Mouse (Mus musculus): ENCODE data around the gene Aco2. TPM values are rescaled to one million over a fixed set of nuclear protein-coding genes. Genes with fewer than 3 reads are reported as not detected.
"Not testable (repeated sequence)": the region's sequence is repeated elsewhere in the genome, so short reads cannot be mapped to it uniquely, and the experiment has no call there.

Gene Aco2
- polyA plus RNA-seq, 1 experiment from 2014 or later, result 193 TPM

DNA sequence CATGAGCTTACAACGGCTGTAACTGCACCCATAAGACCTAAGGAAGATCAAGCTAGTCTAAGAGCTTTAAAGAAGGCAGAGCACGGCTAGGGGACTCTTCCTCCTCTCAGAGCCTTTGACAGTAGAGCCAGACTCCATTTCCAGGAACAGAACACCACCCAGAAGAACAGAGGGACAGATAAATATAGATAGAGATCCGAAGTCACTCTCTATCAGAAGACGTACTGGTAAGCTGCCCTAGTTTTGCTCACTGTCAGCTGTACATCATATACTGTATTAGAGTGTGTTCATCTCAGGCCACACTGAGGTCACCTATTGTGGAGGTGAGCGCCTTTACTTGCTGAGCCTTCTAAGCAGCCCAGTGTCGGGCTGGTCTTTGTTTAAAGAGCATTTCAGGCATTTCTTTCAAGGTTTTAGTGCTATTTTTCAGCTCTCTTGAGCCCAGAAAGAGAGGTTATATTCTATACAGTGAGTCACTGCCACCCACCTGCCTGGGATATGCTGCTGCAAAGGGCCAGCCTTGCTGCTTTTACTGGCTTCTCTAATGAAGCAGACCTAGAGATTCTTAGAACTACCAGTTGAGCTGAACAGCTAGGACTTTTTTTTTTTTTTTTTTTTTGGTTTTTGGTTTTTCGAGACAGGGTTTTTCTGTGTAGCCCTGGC lies 19.2 kb downstream of the Aco2 start:
- Histone ChIP-seq H3K36me3 (peaks cover 64% of the 10 kb centered on the region), H3K9me3 (replicated peaks) (no peaks in the 10 kb centered on the region), H3K27me3 (no peaks in the 10 kb centered on the region), H3K4me1 (no peaks in the 10 kb centered on the region), H3K9ac (no peak overlapping the region), H3K4me3 (no peak overlapping the region), H3K27ac (no peak overlapping the region), H3K4me2 (replicated peaks) (no peak overlapping the region)
- 94% methylated on average over 7 of the region's 7 CpGs for WGBS
- ATAC-seq (ENCODE audit: low FRiP score), result no peak

DNA sequence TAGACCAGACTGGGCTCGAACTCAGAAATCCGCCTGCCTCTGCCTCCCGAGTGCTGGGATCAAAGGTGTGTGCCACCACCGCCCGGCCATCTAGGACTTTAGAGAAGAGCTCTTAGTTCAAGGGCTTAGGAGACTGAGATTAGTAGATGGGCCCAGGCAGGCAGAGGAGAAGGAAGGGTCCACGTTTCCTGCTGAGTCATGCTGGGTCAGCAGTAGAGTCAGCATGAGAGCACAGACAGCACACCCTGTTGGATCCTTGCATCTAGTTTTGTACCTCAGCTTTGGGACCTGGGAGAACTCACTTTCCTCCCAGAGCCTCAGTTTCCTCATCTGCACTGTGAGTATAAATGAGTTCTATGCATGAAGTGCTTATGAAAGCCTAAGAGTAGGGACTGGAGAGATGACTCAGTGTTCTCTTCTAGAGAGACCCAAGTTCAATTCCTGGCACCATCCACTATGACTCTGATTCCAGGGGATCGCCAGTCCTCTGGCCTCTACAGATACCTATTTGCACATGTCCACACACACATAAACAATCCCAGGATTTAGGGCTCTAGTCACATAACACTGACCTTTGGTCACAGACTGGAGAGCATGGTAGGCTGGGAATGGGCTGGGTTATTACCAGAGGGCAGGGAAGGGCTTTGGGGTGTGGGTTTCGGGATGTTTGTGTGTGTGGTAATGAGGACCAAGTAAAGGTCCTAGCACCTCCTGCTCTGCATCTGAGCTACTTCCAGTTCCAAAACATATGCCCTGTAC lies 19.9 kb downstream of the Aco2 start:
- Histone ChIP-seq H3K36me3 (peaks cover 71% of the 10 kb centered on the region), H3K4me1 (no peaks in the 10 kb centered on the region), H3K27ac (no peak overlapping the region), H3K4me3 (no peak overlapping the region), H3K9ac (no peak overlapping the region), H3K4me2 (replicated peaks) (no peak overlapping the region), H3K27me3 (no peaks in the 10 kb centered on the region), H3K9me3 (replicated peaks) (no peaks in the 10 kb centered on the region)
- ATAC-seq (ENCODE audit: low FRiP score), result no peak
- WGBS, result 92% methylated on average over 8 of the region's 8 CpGs

DNA sequence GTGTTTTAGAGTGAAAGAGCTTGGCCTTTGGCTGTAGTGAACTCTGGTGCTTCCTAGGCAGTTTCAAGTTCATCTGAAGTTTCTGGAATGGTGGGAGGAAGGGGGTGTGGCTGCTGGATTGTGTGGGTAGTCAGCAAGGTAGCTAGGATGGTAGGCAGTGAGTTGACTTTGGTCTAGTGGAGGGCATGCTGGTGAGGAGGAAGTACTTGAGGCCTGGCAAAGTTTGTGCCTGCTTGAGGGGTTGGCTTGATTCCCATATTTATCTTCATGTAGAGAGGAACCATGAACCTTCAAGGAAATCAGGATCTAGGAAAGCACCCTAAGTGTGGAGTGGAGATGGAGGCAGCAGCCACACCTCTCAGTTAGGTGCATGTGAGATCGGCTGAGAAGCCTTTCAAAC lies 21.9 kb downstream of the Aco2 start:
- Histone ChIP-seq H3K4me1 (no peaks in the 10 kb centered on the region), H3K4me3 (no peak overlapping the region), H3K4me2 (replicated peaks) (no peak overlapping the region), H3K9ac (no peak overlapping the region), H3K27ac (no peak overlapping the region), H3K9me3 (replicated peaks) (no peaks in the 10 kb centered on the region), H3K27me3 (no peaks in the 10 kb centered on the region), H3K36me3 (peaks cover 82% of the 10 kb centered on the region)
- no peak for ATAC-seq (ENCODE audit: low FRiP score)
- 76% methylated on average over 1 of the region's 1 CpGs for WGBS

DNA sequence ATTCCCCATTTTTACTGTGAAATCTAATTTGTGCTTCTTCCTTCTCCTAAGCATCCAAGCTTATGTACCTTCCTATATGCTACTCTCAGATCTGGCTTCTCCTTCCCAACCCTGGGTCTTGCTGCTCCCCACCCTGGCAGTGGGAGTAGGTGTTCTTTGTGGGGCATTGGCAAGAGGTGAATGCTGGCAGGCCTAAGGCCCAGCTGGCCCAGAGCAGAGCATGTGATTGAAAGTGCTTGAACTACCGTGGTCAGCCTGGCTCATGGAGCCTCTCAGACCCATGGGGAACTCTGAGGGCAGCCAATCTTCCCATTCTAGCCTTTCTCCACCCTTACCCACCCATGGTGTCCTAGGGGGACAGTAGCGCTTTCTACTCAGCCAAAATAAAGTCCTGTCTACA lies 24.3 kb downstream of the Aco2 start:
- H3K4me1 ChIP-seq, result no peaks in the 10 kb centered on the region
- no peaks in the 10 kb centered on the region for H3K27me3 ChIP-seq
- H3K36me3 ChIP-seq, result peaks cover 80% of the 10 kb centered on the region
- no peak overlapping the region for H3K27ac ChIP-seq
- no peak overlapping the region for H3K9ac ChIP-seq
- H3K9me3 ChIP-seq (replicated peaks), result no peaks in the 10 kb centered on the region
- ATAC-seq (ENCODE audit: low FRiP score), result no peak
- 95% methylated on average over 2 of the region's 2 CpGs for WGBS
- no peak overlapping the region for H3K4me3 ChIP-seq
- H3K4me2 ChIP-seq (replicated peaks), result no peak overlapping the region

DNA sequence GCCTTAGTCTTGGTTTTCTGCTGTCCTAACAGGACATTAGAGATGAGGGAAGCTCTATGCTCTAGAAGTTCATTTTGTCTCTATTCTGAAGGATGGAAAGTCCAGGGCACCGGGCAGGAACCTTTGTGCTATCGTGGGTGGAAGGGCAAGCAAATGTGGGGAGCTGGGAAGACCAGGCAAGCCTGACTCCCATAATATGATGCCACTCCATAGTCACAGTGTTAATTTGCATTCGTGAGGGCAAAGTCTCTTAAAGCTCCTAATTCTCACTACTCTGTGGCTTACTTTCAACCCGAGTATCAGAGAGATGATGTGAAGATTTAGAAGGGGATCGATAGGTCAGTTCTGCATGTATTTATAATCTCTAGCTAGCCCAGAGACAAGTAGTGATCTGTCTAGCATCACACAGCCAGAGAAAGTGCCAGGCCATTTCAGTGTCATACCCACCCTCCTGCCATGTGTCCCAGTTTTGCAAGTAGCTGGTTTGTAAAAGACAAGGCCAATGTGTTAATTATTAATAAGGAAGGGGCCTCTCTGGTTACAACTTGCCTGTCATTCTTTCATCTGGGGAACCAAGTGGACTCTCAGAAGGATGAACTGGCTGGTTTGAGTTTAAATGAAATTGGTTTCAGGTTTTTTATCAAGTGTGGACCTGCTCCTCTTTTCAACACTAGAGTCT lies 25.6 kb downstream of the Aco2 start:
- no peak overlapping the region for H3K27ac ChIP-seq
- no peak for ATAC-seq (ENCODE audit: low FRiP score)
- WGBS, result 94% methylated on average over 5 of the region's 5 CpGs
- H3K36me3 ChIP-seq, result peaks cover 81% of the 10 kb centered on the region
- no peaks in the 10 kb centered on the region for H3K4me1 ChIP-seq
- H3K27me3 ChIP-seq, result no peaks in the 10 kb centered on the region
- H3K9me3 ChIP-seq (replicated peaks), result no peaks in the 10 kb centered on the region
- no peak overlapping the region for H3K9ac ChIP-seq
- H3K4me2 ChIP-seq (replicated peaks), result no peak overlapping the region
- H3K4me3 ChIP-seq, result no peak overlapping the region

DNA sequence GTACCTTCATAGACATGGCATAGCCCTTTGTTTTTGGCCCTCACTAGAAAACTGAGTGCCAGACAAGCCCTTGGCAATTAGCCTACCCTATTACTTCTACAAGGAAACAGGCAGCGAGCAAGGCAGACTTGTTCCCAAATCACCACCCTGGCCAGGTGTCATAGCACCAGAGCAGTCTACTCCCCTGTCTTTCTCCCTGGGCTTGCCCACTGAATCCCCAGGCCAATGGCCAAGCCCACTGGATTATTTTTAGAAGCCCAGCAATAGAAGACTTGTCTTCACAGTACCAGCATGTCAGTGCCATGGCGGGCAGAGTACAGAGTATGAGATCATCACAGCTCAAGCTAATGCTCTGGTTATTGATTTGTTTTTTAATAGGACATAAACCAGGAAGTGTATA lies 26.6 kb downstream of the Aco2 start:
- peaks cover 84% of the 10 kb centered on the region for H3K36me3 ChIP-seq
- WGBS, result 91% methylated on average over 2 of the region's 2 CpGs
- no peak overlapping the region for H3K9ac ChIP-seq
- no peaks in the 10 kb centered on the region for H3K4me1 ChIP-seq
- H3K9me3 ChIP-seq (replicated peaks), result no peaks in the 10 kb centered on the region
- no peak for ATAC-seq (ENCODE audit: low FRiP score)
- H3K4me3 ChIP-seq, result no peak overlapping the region
- H3K4me2 ChIP-seq (replicated peaks), result no peak overlapping the region
- H3K27ac ChIP-seq, result no peak overlapping the region
- H3K27me3 ChIP-seq, result no peaks in the 10 kb centered on the region

DNA sequence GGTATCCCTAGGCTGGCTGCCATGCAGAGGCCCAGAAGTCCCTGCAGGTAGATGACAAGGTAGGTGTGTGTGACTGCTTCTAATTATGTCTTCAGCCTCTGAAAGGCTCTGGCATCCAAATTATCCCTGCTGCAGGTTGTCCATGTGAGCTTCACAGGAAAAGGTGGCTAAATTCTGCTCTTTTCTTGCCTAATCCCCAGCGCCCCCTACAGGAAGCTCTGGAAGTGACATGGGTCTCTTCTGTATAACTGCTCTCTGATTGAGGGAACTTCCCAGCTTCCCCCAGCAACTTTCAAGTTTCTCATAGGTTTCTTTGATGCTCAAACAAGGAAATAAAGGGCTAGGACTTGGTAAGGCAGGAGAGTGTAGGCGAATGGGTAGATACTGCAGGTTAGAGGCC lies 32.8 kb downstream of the Aco2 start:
- WGBS, result 32% methylated on average over 2 of the region's 2 CpGs
- no peaks in the 10 kb centered on the region for H3K4me1 ChIP-seq

DNA sequence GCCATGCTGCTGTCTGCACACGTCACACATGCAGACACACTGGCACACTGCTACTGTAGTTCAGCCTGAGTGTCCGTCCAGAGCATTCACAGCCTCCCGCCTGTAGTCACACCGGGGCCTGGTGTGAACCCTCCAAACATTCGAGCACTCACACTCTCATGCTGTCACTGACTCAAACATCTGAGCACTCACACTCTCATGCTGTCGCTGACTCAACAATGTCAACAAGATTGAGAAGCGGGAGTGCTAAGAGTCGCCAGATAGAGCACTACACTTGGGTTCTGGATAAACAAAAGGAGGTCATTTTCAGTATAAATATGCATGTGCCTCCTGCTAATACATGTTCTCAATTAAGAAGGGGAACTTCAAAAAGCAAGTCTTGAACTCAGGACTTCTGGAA lies 35.8 kb downstream of the Aco2 start:
- Histone ChIP-seq H3K4me2 (replicated peaks) (no peak overlapping the region), H3K9me3 (replicated peaks) (no peaks in the 10 kb centered on the region), H3K9ac (no peak overlapping the region), H3K27me3 (no peaks in the 10 kb centered on the region), H3K36me3 (peaks cover 90% of the 10 kb centered on the region), H3K27ac (no peak overlapping the region), H3K4me1 (no peaks in the 10 kb centered on the region), H3K4me3 (no peak overlapping the region)
- WGBS, result 94% methylated on average over 8 of the region's 8 CpGs
- ATAC-seq (ENCODE audit: low FRiP score), result no peak

More for the DNA sequence above, 32.8 kb downstream of the Aco2 start:
- no peak for ATAC-seq (ENCODE audit: low FRiP score)
- Histone ChIP-seq H3K4me3 (no peak overlapping the region), H3K9ac (no peak overlapping the region), H3K27me3 (no peaks in the 10 kb centered on the region), H3K27ac (no peak overlapping the region), H3K9me3 (replicated peaks) (no peaks in the 10 kb centered on the region), H3K36me3 (peaks cover 89% of the 10 kb centered on the region), H3K4me2 (replicated peaks) (no peak overlapping the region)

DNA sequence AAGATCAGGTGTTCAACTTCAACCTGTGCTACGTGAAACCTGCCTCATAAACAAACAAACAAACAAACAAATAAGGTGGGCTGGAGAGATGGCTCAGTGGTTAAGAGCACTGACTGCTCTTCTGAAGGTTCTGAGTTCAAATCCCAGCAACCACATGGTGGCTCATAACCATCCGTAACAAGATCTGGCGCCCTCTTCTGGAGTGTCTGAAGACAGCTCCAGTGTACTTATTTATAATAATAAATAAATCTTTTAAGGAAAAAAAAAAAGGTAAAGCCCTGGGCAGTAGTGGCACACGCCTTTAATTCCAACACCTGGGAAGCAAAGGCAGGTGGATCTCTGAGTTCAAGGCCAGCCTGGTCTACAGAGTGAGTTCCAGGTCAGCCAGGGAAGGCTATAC lies 36.7 kb downstream of the Aco2 start:
- H3K9me3 ChIP-seq (replicated peaks); H3K4me3 ChIP-seq; ATAC-seq (ENCODE audit: low FRiP score); H3K27me3 ChIP-seq; H3K27ac ChIP-seq; H3K4me2 ChIP-seq (replicated peaks); H3K9ac ChIP-seq; H3K4me1 ChIP-seq: not testable (repeated sequence)
- H3K36me3 ChIP-seq, result peaks cover 90% of the 10 kb centered on the region
- 90% methylated on average over 4 of the region's 4 CpGs for WGBS

DNA sequence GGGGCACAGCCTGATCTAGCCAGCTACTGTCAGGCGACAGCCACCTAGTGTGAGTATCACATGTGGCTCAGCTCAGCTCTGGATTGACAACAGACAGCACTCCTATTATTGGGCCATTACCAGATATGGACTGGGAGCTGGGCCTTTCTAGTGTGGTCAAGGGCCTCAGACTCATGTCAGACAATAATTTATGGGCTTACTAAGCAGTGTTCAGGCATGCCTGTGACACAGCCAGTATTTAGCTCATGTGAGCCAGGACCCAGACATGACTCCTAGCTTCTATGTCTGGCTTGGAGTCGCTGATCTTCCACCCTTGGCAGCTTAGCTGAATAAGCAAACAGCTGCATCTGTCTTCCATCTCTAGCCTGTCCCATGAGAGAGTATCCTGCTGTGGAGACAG lies 40.4 kb downstream of the Aco2 start:
- ATAC-seq (ENCODE audit: low FRiP score), result no peak
- WGBS, result 88% methylated on average over 2 of the region's 2 CpGs

DNA sequence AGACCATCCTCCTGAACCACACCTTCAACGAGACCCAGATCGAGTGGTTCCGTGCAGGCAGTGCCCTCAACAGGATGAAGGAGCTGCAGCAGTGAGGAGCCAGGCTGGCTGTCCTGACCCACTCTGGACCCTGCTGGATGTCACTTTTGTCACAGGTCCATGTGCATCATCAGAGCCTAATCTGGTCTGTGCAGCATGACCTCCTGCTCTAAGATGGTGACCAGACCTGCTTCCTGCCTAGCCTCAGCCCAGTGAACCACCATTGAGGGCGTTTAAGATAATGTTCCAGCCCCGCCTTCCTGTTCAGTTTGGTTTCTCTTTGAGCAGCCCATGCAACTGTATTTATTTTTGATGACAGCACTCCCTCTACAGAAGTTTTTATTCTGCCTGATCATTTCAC lies 42.6 kb downstream of the Aco2 start:
- Histone ChIP-seq H3K9ac (no peak overlapping the region), H3K4me2 (replicated peaks) (no peak overlapping the region), H3K36me3 (peaks cover 76% of the 10 kb centered on the region), H3K27me3 (no peaks in the 10 kb centered on the region), H3K27ac (no peak overlapping the region), H3K4me1 (no peaks in the 10 kb centered on the region), H3K9me3 (replicated peaks) (no peaks in the 10 kb centered on the region), H3K4me3 (no peak overlapping the region)
- WGBS, result 89% methylated on average over 5 of the region's 5 CpGs
- ATAC-seq (ENCODE audit: low FRiP score), result no peak

More for the DNA sequence above, 40.4 kb downstream of the Aco2 start:
- no peaks in the 10 kb centered on the region for H3K9me3 ChIP-seq (replicated peaks)
- no peak overlapping the region for H3K27ac ChIP-seq
- H3K4me2 ChIP-seq (replicated peaks), result no peak overlapping the region
- no peaks in the 10 kb centered on the region for H3K27me3 ChIP-seq
- H3K4me1 ChIP-seq, result no peaks in the 10 kb centered on the region
- peaks cover 92% of the 10 kb centered on the region for H3K36me3 ChIP-seq
- H3K9ac ChIP-seq, result no peak overlapping the region
- no peak overlapping the region for H3K4me3 ChIP-seq

DNA sequence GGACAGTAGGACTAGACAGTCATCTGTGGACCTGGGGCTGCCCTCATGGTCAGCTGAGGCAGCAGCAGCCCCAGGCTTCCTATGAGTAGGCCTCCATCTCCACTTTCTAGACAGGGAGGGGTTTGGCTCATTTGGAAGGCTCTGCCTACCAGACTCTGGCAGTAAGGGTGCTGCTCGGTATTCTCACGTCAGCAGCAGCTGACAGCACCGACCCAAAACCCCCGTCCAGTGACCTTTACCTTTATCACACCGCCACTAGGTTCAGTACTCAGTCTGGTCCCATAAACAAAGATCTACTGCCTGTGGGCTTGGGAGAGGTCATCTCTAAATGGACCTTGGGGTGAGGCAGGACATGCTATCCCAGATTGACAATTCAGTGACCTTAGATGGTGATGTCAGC lies 43.6 kb downstream of the Aco2 start:
- Histone ChIP-seq H3K4me1 (no peaks in the 10 kb centered on the region), H3K4me2 (replicated peaks) (no peak overlapping the region), H3K27ac (no peak overlapping the region), H3K27me3 (no peaks in the 10 kb centered on the region), H3K4me3 (no peak overlapping the region), H3K9ac (peak overlapping the region; percentile 13; the same call in 1 of the 2 replicates), H3K36me3 (peaks cover 66% of the 10 kb centered on the region), H3K9me3 (replicated peaks) (no peaks in the 10 kb centered on the region)
- WGBS, result 94% methylated on average over 5 of the region's 5 CpGs
- ATAC-seq (ENCODE audit: low FRiP score), result no peak

All from hindbrain, embryonic 12.5 days (tissue).